Mouse (Mus musculus) adrenal gland (tissue): ENCODE measurements around the gene Kcnk4.

Experiments used
- intact Hi-C: fragments of 180-260 bp; cut with DNase I; formaldehyde crosslinking; loops from one replicate; pipeline ENCODE4 v1.15.1; 2025
- long read RNA-seq, 2 experiments: library from polyadenylated mRNA; unstranded; transcript quantifications; one replicate each; pipeline ENCODE4 v2.0.0; 2020; ENCODE audit warnings: borderline replicate concordance in 1 of 2; ENCODE audit not compliant: insufficient replicate concordance in 1 of 2

Gene Kcnk4
- long read RNA-seq, experiment 1 = 0 reads
- long read RNA-seq, experiment 2 = 0 reads

DNA sequence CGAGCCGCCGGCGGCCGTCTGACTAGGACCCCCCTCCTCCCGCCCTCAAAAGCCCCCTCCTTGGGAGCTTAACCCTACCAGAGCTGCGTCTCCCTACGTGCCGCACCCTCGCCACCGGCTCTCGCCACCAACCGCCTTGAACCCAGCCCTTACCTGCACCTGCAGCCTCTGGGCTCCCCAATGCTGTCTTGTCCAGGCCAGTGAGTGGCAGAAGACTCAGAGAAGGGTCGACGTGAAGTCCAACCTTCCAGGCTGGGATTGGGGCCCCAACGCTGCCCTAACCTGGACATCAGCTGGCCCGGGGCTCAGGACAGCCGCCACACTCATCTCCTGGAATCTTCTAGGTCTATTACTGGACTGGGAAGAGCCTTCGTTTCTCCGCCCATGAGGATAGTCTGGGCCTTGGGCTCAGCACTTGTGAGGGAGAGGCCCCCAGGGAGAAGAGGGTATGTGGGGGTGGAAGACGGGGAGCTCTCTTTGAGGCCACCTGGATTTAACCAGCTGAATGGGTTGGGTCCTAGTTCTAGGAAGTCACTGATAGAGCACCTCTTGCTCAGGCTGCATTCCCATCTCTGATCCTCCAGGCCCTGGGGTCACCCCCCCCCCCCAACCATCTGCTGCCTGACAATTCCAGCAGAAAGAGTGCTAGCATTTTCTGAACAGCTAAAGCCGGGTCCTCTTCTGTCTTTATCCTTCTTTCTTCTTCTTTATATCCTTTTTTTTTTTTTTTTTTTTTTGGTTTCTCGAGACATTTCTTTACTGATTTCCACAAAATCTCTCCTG lies at the start of gene Kcnk4:
Kcnk4 (minus strand) TSS at position 321 of the 783 bp plus-strand sequence.
- intact Hi-C loops = no loop called here

DNA sequence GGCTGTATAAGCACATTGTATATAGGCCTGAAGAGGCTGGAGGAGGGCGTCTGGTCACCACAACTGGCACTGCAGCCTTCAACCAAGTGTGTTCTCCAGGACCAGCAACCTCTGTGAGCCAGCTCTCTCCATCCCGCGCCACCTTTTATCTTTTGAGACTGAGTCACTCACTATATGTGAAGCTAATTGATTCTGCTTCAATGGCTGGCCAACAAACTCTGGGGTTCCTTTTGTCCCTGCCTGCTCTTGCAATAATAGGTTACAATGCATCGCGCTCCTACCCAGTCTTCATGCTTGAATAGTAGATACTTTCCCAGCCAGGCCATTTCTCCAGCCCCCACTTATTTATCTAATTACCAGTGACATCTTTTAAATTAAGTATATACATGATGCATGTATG lies 49.3 kb upstream of the Kcnk4 start:
- intact Hi-C loops = no loop called here

DNA sequence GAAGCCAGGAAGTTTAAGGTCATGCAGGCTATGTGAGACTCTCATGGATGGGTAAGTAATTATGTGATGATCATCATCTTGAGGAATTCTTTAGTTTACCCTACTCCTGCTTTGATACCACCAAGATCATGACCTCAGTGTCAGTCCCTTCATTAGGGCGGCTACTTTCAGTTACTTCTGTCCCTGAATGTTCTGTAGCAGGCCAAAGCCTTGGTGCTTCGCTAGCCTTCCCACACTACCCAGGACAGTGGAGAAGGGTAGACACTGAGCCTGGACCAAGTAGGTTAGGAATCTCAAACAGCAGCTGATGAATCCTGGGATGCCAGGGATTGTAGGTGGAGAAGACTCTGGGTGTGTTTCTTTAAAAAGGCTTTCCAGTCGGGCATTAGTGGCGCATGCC lies 47.1 kb upstream of the Kcnk4 start:
- intact Hi-C loops = no loop called here

DNA sequence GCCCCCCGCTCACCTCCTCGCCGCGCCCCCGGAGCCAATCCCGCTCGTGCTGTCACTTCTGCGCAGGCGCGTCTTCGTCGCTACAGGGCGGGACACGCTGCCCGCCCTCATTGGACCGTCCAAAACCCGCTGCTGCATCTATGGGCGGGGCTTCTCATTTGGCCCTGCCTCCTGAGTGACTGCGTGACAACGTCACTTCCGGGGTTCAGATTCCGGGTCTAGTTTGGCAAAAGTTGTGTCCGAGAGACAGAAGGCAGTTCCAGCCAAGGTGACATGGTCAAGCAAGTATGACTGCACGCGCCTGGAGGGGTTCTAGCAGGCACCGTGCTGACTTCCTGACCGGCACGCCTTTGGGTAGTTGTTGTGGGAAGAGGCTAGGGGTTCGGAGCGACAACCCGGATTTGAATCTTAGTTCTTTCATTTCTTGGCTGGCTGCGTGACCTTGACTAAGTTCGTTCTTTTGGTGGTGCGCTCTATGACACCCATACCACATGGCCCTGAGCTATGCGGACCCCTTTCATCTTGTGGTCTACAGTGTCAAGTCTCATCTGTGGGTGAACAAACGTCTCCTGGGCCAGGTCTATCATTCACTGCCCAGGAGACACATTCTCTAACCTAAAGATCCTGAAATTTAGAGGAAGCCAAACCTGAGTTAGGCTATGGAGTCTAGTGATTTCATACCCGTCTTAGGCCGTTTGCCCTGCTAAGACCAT lies 46.2 kb upstream of the Kcnk4 start, which contains the start of gene Fkbp2:
Fkbp2 (minus strand) TSS at position 121 of the 713 bp plus-strand sequence.
- intact Hi-C loops = no loop called here

- intact Hi-C loops = loop anchor here (5.0 kb wide), 1 partner anchor 37 kb away; the partner anchor contains the start of genes Bad and Gpr137
Observed at GRCm38 (mm10) chr19:6979486-6980380, 45.4 kb upstream of the Kcnk4 start.

DNA sequence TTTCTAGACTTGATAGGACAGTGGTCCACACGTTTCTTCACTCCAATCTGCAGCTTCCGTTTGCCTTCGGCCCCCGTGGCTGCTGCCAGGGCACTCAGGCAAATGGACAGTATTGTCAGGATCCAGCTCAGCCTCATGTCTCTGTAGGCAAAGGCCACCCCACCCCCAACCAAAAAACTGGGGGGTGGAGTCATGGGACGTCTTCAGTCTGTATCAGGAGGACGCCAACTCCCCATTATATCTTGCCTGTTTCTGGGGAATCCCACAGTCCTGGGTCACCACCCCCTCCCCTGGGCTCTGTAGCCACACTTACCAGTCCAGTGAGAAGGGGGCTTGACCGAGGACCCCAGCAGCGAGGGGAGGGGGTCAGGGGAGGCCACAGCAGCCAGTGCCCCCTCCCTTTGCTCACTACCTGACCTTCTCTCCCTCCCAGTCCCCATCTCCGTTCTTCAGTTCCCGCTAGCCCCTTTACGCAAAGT lies 44.7 kb upstream of the Kcnk4 start:
- intact Hi-C loops = loop anchor here (5.0 kb wide), 1 partner anchor 37 kb away; the partner anchor contains the start of genes Bad and Gpr137

DNA sequence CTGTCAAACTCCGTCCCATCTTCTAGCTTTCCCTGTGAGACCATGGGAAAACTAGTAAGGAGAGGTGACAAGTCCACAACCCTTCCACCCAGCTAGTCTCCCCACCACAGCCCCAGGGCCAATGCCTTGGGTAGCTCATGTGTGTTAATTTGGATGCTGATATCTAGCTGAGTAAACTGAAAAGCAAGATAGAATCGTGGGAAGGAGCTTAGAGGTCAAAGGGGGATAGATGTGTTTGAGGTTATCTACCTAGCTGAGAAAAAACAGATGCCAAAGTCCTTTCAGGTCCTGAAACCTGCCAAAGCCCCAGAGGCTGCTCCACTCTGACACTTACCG lies 44.3 kb upstream of the Kcnk4 start:
- intact Hi-C loops = loop anchor here (5.0 kb wide), 1 partner anchor 36 kb away; the partner anchor contains the start of genes Bad and Gpr137

DNA sequence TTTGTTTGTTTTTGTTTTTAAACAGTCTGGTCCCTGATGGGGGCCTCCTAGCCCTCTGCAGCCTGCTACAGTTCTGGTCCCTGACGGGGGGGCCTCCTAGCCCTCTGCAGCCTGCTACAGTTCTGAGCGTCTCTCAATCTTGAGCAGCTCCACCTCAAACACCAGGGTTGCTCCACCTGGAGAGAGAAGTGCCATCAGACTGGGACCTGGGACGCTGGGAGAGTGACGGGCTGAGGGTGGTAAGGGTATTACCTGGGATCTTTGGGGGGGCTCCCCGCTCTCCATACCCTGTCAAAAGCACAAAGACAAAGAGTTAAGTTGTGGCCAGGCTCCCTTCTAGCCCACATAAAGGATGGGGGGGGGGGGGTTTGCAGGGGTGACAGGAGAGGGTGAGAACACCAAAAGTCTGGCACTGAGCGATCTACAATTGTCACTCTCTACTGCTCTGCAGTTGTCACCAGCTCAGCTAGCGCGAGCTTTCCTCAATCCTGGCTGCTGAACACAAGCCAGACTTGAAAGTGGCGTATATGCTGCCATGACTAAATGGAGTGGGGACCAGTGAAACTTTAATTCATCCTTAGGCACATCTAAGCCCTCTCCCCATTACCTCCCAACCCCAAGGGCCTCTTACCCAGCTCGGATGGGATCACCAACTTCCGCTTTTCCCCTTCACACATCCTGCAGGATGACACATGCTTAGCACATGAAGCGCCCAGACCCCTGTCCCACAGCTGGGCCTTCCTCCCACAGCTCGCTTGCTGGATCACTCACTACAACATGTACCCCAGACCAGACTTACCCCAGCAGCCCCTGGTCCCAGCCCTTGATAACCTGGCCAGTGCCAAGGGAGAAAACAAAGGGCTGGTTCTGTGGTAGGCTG lies 43.7 kb upstream of the Kcnk4 start:
- intact Hi-C loops = loop anchor here (5.0 kb wide), 1 partner anchor 36 kb away; the partner anchor contains the start of genes Bad and Gpr137

DNA sequence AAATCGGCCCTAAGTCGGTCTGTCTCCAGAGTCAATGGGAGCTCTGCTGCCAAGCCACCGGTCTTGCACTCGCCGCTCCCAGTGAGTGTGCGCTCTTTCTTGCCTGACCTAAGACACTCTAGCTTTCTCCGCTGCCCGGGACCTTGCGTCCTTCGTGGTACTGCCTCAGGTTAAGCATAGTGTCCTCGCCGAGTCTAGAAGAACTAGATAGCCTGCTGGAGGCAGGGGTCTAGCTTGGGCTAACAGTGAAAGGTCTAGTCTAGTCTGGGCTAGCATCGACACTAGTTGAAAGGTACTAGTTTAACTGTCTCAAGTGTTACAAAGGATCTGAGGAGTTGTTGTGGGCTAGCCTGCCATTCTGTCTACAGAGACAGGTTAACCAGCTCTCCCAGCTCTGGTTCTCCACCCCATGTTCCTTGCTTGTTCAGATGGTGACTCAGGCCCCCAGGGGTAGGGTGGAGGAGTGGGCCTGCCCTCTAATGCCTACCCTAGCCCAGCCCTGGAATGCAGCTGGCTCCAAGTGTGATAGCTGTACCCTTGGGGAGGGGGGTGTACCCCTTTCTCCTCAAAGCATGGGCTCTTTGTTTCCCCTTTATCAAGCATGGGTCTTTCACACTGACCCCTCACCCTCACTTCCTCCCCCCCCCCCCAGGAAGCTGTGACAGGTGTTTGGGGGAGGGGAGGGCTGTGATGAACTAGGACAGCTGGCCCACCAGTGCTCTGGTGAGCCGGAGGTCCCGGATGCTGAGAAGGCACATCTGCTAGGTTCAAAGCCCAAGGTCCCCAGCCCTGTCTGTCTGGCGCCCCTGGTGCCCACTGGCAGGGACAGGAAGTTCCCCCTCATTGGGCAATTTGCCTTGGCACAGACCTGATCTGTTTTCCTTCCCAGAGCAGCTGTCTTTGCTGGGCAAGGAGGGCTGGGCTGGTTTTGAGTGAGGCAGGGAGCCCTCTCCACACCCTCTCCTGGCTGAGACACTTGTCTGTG lies 41.5 kb upstream of the Kcnk4 start, which contains the start of gene Plcb3:
Plcb3 (minus strand) TSS at position 934 of the 985 bp plus-strand sequence.
- intact Hi-C loops = loop anchor here (5.0 kb wide), 1 partner anchor 34 kb away; the partner anchor contains the start of genes Bad and Gpr137

DNA sequence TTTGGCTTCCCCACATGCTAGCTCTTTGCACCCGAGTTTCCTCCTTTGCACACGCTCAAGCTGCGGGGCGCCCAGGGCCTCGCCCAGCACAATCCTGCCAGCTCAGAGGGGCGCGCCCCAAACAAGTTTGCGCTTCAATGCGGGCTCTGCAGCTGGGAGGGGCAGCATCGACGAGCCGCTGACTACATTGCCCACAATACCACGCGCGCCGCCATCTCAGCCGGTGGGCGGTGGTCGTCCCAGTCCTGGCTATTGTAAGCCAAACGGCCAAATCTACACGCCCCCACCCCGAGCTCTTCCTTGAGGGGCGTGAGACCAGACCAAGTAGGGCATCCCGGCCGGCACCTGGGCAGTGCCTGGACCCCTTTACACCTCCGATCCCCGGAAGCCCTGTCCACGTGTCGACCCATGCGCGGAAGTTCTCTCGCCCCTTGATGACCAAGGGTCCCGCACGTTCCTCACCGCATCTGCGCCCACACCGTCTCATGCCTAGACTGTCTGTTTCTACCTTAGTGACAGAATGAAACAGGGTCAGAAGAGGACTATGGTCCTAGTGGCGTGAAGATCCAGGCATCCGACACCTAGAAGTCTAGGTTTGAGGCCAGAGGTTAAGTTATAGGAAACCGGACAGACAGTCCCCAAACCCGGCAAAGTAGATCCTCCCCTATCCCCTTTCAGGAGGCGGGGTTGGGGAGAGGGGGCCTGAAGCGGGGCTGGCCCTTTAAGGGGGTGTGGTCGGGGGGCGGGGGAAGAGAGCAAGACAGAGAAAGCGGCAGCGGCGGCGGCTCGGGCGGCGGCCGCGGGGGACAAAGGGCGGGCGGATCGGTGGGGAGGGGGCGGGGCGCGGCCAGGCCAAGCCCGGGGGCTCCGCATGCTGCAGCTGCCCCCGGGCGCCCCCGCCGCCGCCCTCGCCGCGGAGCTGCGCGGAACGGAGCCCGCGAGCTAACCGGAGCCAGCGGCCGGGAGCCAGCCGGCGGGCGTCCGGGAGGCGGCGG lies 40.2 kb upstream of the Kcnk4 start, which contains the start of gene Ppp1r14b:
Ppp1r14b (plus strand) TSS at position 758 of the 995 bp plus-strand sequence.
- intact Hi-C loops = loop anchor here (5.0 kb wide), 2 partner anchors 32 to 47 kb away; partner anchors contain the start of genes Bad, Catsperz and Gpr137

- intact Hi-C loops = loop anchor here (5.0 kb wide), 1 partner anchor 46 kb away; the partner anchor contains the start of gene Catsperz
Observed at GRCm38 (mm10) chr19:6973581-6974190, 39.4 kb upstream of the Kcnk4 start.

DNA sequence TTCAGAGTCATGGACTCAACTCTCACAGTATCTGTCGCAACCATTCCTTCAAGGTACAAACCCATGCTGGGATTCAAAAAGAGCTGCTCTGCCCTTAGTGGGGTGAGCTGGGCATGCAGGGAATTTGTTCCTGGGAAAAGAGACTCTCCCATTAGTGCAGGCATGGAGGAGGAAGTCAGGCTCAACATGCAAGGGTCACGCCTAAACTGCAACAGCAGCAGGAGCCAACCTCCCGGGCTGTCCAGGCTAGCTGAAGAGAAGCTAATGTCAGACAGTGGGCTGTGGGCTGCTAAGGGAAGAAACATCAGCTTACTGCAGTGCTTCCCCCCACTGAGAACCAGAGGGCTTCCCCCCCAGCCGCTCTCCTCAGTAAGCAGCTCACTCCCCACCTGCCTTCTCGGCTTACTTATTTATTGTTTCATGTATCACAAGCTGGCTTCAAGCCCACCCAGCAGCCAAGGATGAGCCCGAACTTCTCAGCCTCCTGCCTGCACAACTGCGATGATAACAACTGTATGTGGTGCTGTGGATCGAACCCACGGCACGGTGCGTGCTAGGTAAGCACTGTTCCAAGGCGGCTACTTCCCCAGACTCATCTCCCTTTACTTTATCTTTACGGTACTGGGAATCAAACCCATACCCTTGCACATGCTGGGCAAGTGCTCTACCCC lies 38.1 kb upstream of the Kcnk4 start:
- intact Hi-C loops = loop anchor here (5.0 kb wide), 1 partner anchor 45 kb away; the partner anchor contains the start of gene Catsperz

DNA sequence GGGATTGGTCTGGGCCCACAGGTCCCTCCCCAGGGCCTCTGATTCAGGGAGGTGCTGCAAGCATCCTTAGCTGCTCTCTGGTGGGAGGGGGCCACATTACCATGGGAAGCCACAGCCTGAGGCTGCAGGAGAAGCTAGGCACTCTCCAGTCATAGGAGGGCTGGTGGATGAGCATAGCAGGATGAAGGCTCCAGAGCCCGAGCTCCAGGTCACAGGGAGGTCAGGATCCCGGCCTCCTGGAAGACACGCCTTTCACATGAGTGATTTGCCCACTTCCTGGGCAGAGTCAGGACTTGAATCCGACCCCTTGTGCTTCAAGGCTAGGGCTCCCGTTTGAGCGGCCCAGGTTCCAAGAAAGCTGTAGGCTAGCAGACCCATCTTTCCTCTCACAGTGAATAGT lies 37.3 kb upstream of the Kcnk4 start:
- intact Hi-C loops = loop anchor here (5.0 kb wide), 1 partner anchor 44 kb away; the partner anchor contains the start of gene Catsperz

- intact Hi-C loops = loop anchor here (5.0 kb wide), 1 partner anchor 43 kb away; the partner anchor contains the start of gene Catsperz
Observed at GRCm38 (mm10) chr19:6970460-6971085, 36.3 kb upstream of the Kcnk4 start.
